Comparison of ENCODE assay signal across 7 mouse cellular contexts in the genomic region with DNA sequence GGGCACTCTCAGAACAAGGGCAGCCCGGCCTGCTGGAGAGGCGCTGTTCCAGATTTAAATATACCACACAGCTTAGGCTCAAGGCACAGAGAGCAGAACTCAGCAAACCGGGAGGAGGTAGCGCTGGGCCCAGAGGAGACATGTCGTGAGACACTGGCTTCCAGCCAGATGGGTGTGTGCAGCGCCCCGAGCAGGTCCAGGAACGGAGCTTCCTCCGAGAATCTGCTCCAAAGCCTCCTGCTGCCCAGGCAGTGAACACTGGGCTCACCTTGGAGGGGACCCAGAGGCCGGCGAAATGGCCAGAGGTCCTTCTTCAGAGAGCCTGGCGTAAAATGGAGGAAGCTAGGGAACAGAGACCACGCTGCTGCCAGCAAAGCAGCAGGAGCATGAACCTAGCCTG.
DNase-seq lines count a peak whose midpoint lies in the region; ATAC-seq and TF ChIP-seq lines count a peak whose summit lies in the region.

No protein-coding gene starts in this region.

- no peaks in the 10 kb centered on the region for H3K36me3 ChIP-seq in neural tube, embryonic 12.5 days
- no peaks in the 10 kb centered on the region for H3K36me3 ChIP-seq in limb, embryonic 14.5 days (ENCODE audit: control insufficient read depth, insufficient read depth, low read length)
- no peaks in the 10 kb centered on the region for H3K36me3 ChIP-seq in stomach, postnatal 0 days (ENCODE audit: control insufficient read depth, insufficient read depth, low read length)

- TF ChIP-seq POLR2A in limb, embryonic 14.5 days (IDR thresholded peaks at IDR 0.05; ENCODE audit: borderline replicate concordance, extremely low read depth, insufficient read depth, insufficient read length), result no peak

- H3K4me3 ChIP-seq in neural tube, embryonic 12.5 days, result no peak overlapping the region
- H3K4me3 ChIP-seq in limb, embryonic 14.5 days (replicated peaks; ENCODE audit: low read length), result no peak overlapping the region
- H3K4me3 ChIP-seq in stomach, postnatal 0 days (ENCODE audit: low read depth, low read length), result no peak overlapping the region

- no peak for DNase-seq in neural tube, embryonic 10.5 days (ENCODE audit: extremely low spot score, low spot score)
- DNase-seq in cerebellum, adult 8-10 months, result peak; percentile 69
- DNase-seq in heart, postnatal 10 days, result peak; percentile 35 to 40
- no peak for DNase-seq in limb, embryonic 14.5 days (ENCODE audit: low spot score)
- DNase-seq in stomach, postnatal 0 days (ENCODE audit: low spot score), result peak; percentile 24
- no peak for DNase-seq in spleen, adult 12 weeks (ENCODE audit: low spot score)

- no peaks in the 10 kb centered on the region for H3K4me1 ChIP-seq in neural tube, embryonic 12.5 days
- H3K4me1 ChIP-seq in limb, embryonic 14.5 days (ENCODE audit: control insufficient read depth, insufficient read depth, low read length), result peaks cover 6% of the 10 kb centered on the region; the same call in 1 of the 2 replicates
- H3K4me1 ChIP-seq in stomach, postnatal 0 days (replicated peaks; ENCODE audit: control insufficient read depth, insufficient read depth), result no peaks in the 10 kb centered on the region

- no peak for ATAC-seq in neural tube, embryonic 12.5 days (ENCODE audit: low FRiP score, low read depth)
- ATAC-seq in limb, embryonic 14.5 days (ENCODE audit: low FRiP score, low read depth), result no peak
- no peak for ATAC-seq in stomach, postnatal 0 days (ENCODE audit: low FRiP score, low TSS enrichment)

- no peak for TF ChIP-seq EP300 in stomach, postnatal 0 days (optimal IDR thresholded peaks at IDR 0.05)

- no peak overlapping the region for H3K27ac ChIP-seq in neural tube, embryonic 12.5 days
- H3K27ac ChIP-seq in limb, embryonic 14.5 days (replicated peaks; ENCODE audit: low read depth, low read length), result no peak overlapping the region
- H3K27ac ChIP-seq in stomach, postnatal 0 days (replicated peaks), result no peak overlapping the region

- 67% methylated on average over 13 of the region's 13 CpGs for WGBS in neural tube, embryonic 12.5 days
- 36% methylated on average over 13 of the region's 13 CpGs for WGBS in limb, embryonic 14.5 days
- WGBS in stomach, postnatal 0 days, result 45% methylated on average over 13 of the region's 13 CpGs

- 0 out of 2 replicates have a peak overlapping the region, but pooled peaks have one; percentile 20 for H3K4me2 ChIP-seq in neural tube, embryonic 12.5 days (replicated peaks)
- peak overlapping the region; percentile 17; the same call in 1 of the 2 replicates for H3K4me2 ChIP-seq in limb, embryonic 14.5 days (replicated peaks; ENCODE audit: low read depth, low read length, severe bottlenecking)
- H3K4me2 ChIP-seq in stomach, postnatal 0 days (replicated peaks; ENCODE audit: low read depth), result no peak overlapping the region; the same call in 1 of the 2 replicates

- no peak for TF ChIP-seq CTCF in stomach, postnatal 0 days (IDR thresholded peaks at IDR 0.05; ENCODE audit: low read depth)

- H3K9ac ChIP-seq in neural tube, embryonic 12.5 days, result no peak overlapping the region
- H3K9ac ChIP-seq in limb, embryonic 14.5 days (ENCODE audit: low read depth, low read length, severe bottlenecking), result no peak overlapping the region
- H3K9ac ChIP-seq in stomach, postnatal 0 days (ENCODE audit: low read length), result no peak overlapping the region

- intact Hi-C loops in heart, postnatal 10 days (cut with DNase I), result no loop called here

- no peaks in the 10 kb centered on the region for H3K9me3 ChIP-seq in neural tube, embryonic 12.5 days
- no peaks in the 10 kb centered on the region; the same call in 1 of the 2 replicates for H3K9me3 ChIP-seq in limb, embryonic 14.5 days (ENCODE audit: control insufficient read depth, low read length)
- no peaks in the 10 kb centered on the region for H3K9me3 ChIP-seq in stomach, postnatal 0 days (ENCODE audit: control insufficient read depth, low read length)

- no peaks in the 10 kb centered on the region for H3K27me3 ChIP-seq in neural tube, embryonic 12.5 days (replicated peaks)
- H3K27me3 ChIP-seq in limb, embryonic 14.5 days (ENCODE audit: control insufficient read depth, insufficient read depth, low read length), result no peaks in the 10 kb centered on the region
- H3K27me3 ChIP-seq in stomach, postnatal 0 days (ENCODE audit: control insufficient read depth, insufficient read depth, low read length), result no peaks in the 10 kb centered on the region

Comparison
In these comparisons a context has a peak if more than half of its experiments do, and no peak if none do; other contexts are left out.
1. DNase-seq: peak in cerebellum, adult 8-10 months (single experiment), heart, postnatal 10 days (2 of 2) and stomach, postnatal 0 days (single experiment); none in neural tube, embryonic 10.5 days (single experiment), limb, embryonic 14.5 days (single experiment) and spleen, adult 12 weeks (single experiment).